ENCODE assay signal across 8 mouse cellular contexts in the genomic region with DNA sequence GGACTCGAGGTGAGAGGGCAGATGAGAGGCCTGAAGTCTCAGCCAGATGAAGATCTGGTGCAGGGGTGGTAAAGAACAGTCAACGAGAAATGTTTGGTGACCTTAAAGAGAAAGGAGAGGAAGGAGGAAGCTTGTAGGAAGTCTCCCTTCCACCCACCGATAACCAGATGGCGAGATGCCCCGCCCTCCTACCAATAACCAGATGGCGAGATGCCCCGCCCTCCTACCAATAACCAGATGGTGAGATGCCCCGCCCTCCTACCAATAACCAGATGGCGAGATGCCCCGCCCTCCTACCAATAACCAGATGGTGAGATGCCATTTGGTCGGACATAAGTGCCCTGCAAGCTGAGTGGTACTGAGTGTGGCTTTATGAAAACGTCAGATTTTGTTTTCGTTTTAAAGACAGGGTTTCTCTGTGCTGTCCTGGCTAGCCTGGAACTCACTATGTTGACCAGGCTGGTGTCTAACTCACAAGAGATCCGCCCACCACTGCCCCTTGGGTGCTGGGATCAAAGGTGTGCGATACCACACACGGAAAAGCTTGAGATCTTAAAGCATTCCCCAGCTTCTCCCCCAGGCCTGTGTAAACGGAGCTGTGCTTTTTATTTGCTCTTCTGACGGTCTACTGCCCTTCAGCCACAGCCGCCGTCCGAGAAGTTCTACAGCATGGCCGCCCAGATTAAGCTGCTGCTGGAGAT. TPM values are rescaled to one million over a fixed set of nuclear protein-coding genes. Genes with fewer than 3 reads are reported as not detected.
A peak's percentile ranks its signal among the peaks of the same experiment; 100 is the strongest.
DNase-seq lines count a peak whose midpoint lies in the region; ATAC-seq lines count a peak whose summit lies in the region.

No protein-coding gene starts in this region.

- no peaks in the 10 kb centered on the region for H3K9me3 ChIP-seq in forebrain, embryonic 11.5 days (ENCODE audit: control insufficient read depth, low read length)
- no peaks in the 10 kb centered on the region for H3K9me3 ChIP-seq in liver, embryonic 12.5 days (replicated peaks)

- peaks cover 15% of the 10 kb centered on the region for H3K36me3 ChIP-seq in forebrain, embryonic 11.5 days (ENCODE audit: control insufficient read depth, insufficient read depth, low read length)
- H3K36me3 ChIP-seq in liver, embryonic 12.5 days: peaks cover 50% of the 10 kb centered on the region

- H3K27ac ChIP-seq in forebrain, embryonic 11.5 days (ENCODE audit: low read depth, low read length): peak overlapping the region; percentile 62; the same call in 1 of the 2 replicates
- peak overlapping the region; percentile 90 for H3K27ac ChIP-seq in liver, embryonic 12.5 days

- H3K4me2 ChIP-seq in forebrain, embryonic 11.5 days (ENCODE audit: low read depth, low read length, severe bottlenecking): no peak overlapping the region
- H3K4me2 ChIP-seq in liver, embryonic 12.5 days: peak overlapping the region; percentile 89

- H3K27me3 ChIP-seq in forebrain, embryonic 11.5 days (ENCODE audit: control insufficient read depth, insufficient read depth, low read length): no peaks in the 10 kb centered on the region; the same call in 1 of the 2 replicates
- H3K27me3 ChIP-seq in liver, embryonic 12.5 days (replicated peaks): peaks cover 11% of the 10 kb centered on the region

- peaks cover 10% of the 10 kb centered on the region; the same call in 1 of the 2 replicates for H3K4me1 ChIP-seq in forebrain, embryonic 11.5 days (replicated peaks; ENCODE audit: control insufficient read depth, insufficient read depth, low read length)
- H3K4me1 ChIP-seq in liver, embryonic 12.5 days: peaks cover 33% of the 10 kb centered on the region

- 73% methylated on average over 22 of the region's 22 CpGs for WGBS in forebrain, embryonic 11.5 days
- 56% methylated on average over 22 of the region's 22 CpGs for WGBS in liver, embryonic 12.5 days (ENCODE audit: insufficient replicate concordance)

- H3K9ac ChIP-seq in forebrain, embryonic 11.5 days (ENCODE audit: low read length): no peak overlapping the region
- H3K9ac ChIP-seq in liver, embryonic 12.5 days: 0 out of 2 replicates have a peak overlapping the region, but pooled peaks have one; percentile 94

- ATAC-seq in forebrain, embryonic 11.5 days (replicated peaks; ENCODE audit: low FRiP score): no peak
- peak; percentile 45; the same call in 1 of the 2 replicates for ATAC-seq in liver, embryonic 12.5 days
- no peak for ATAC-seq in megakaryocyte, adult 5-6 weeks (ENCODE audit: poor library complexity, severe bottlenecking)

- intact Hi-C loops in left cerebral cortex, postnatal 14 days (cut with DNase I): loop anchor here (5.0 kb wide), 1 partner anchor 161 kb away; no protein-coding TSS in a partner anchor

- peak; percentile 68 for DNase-seq in spleen, adult 12 weeks (ENCODE audit: low spot score)
- no peak for DNase-seq in spleen, adult 18-20 months
- DNase-seq in forebrain, embryonic 11.5 days (ENCODE audit: low spot score): peak; percentile 48
- DNase-seq in yolk sac, embryonic 10.5 days (ENCODE audit: low spot score): peak; percentile 60
- no peak for DNase-seq in testis, postnatal 14 days (ENCODE audit: low spot score)
- no peak for DNase-seq in left cerebral cortex, postnatal 14 days (ENCODE audit: low spot score in 2 of 2)

- H3K4me3 ChIP-seq in forebrain, embryonic 11.5 days (ENCODE audit: low read depth, low read length): no peak overlapping the region
- H3K4me3 ChIP-seq in liver, embryonic 12.5 days: peak overlapping the region; percentile 95

RNA-seq across cellular contexts. Expression of a gene that starts 1.5 kb away (rescaled TPM):
- polyA plus RNA-seq in forebrain, embryonic 11.5 days (2014; fragmentation: Nextera tagmentation; extraction: Ambion mirVana): 18.4 and 20.6 TPM in 2 replicates
- polyA plus RNA-seq in liver, embryonic 12.5 days (2016; fragmentation: Nextera tagmentation; extraction: Ambion mirVana): 18.0 and 18.3 TPM in 2 replicates
- total RNA-seq in left cerebral cortex, postnatal 14 days (2021): 10 to 100 TPM; 13.9 to 15.3 TPM
- 11.2 and 13.1 TPM in 2 replicates for total RNA-seq in megakaryocyte, adult 5-6 weeks (2015)
- total RNA-seq in megakaryocyte, adult 5-6 weeks (2017): 11.3 and 11.4 TPM in 2 replicates

RNA-seq across cellular contexts. Expression of a gene that starts 2.4 kb away (rescaled TPM):
- 36.2 and 39.4 TPM in 2 replicates for polyA plus RNA-seq in forebrain, embryonic 11.5 days (2014; fragmentation: Nextera tagmentation; extraction: Ambion mirVana)
- 19.4 and 21.7 TPM in 2 replicates for polyA plus RNA-seq in liver, embryonic 12.5 days (2016; fragmentation: Nextera tagmentation; extraction: Ambion mirVana)
- total RNA-seq in left cerebral cortex, postnatal 14 days (2021): 10 to 100 TPM; 36.8 to 38.7 TPM
- total RNA-seq in megakaryocyte, adult 5-6 weeks (2015): 25.0 and 31.2 TPM in 2 replicates
- 15.3 and 22.4 TPM in 2 replicates for total RNA-seq in megakaryocyte, adult 5-6 weeks (2017)

RNA-seq across cellular contexts. Expression of a gene that starts 32.2 kb away (rescaled TPM):
- 10.5 and 10.7 TPM in 2 replicates for polyA plus RNA-seq in forebrain, embryonic 11.5 days (2014; fragmentation: Nextera tagmentation; extraction: Ambion mirVana)
- polyA plus RNA-seq in liver, embryonic 12.5 days (2016; fragmentation: Nextera tagmentation; extraction: Ambion mirVana): 2.2 and 2.7 TPM in 2 replicates
- 10 to 100 TPM; 35.7 to 36.2 TPM for total RNA-seq in left cerebral cortex, postnatal 14 days (2021)
- 0.18 TPM in 1 of 2 replicates, not detected in the other for total RNA-seq in megakaryocyte, adult 5-6 weeks (2015)
- not detected in 2 replicates for total RNA-seq in megakaryocyte, adult 5-6 weeks (2017)

RNA-seq across cellular contexts. Expression of a gene that starts 32.6 kb away (rescaled TPM):
- polyA plus RNA-seq in forebrain, embryonic 11.5 days (2014; fragmentation: Nextera tagmentation; extraction: Ambion mirVana): 57.4 and 60.3 TPM in 2 replicates
- 56.1 and 58.5 TPM in 2 replicates for polyA plus RNA-seq in liver, embryonic 12.5 days (2016; fragmentation: Nextera tagmentation; extraction: Ambion mirVana)
- total RNA-seq in left cerebral cortex, postnatal 14 days (2021): 10 to 100 TPM; 22.2 to 26.4 TPM
- 15.5 and 16.1 TPM in 2 replicates for total RNA-seq in megakaryocyte, adult 5-6 weeks (2015)
- 11.2 and 19.6 TPM in 2 replicates for total RNA-seq in megakaryocyte, adult 5-6 weeks (2017)

RNA-seq across cellular contexts. Expression of a gene that starts 32.9 kb away (rescaled TPM):
- polyA plus RNA-seq in forebrain, embryonic 11.5 days (2014; fragmentation: Nextera tagmentation; extraction: Ambion mirVana): 26.5 and 27.4 TPM in 2 replicates
- polyA plus RNA-seq in liver, embryonic 12.5 days (2016; fragmentation: Nextera tagmentation; extraction: Ambion mirVana): 14.8 and 16.0 TPM in 2 replicates
- total RNA-seq in left cerebral cortex, postnatal 14 days (2021): 10 to 100 TPM; 12.1 to 12.8 TPM
- 3.2 and 5.4 TPM in 2 replicates for total RNA-seq in megakaryocyte, adult 5-6 weeks (2015)
- 10.3 and 13.1 TPM in 2 replicates for total RNA-seq in megakaryocyte, adult 5-6 weeks (2017)

Comparison
In these comparisons a context has a peak if more than half of its experiments do, and no peak if none do; other contexts are left out.
1. DNase-seq: peak in spleen, adult 12 weeks (single experiment), forebrain, embryonic 11.5 days (single experiment) and yolk sac, embryonic 10.5 days (single experiment); none in spleen, adult 18-20 months (0 of 2), testis, postnatal 14 days (single experiment) and left cerebral cortex, postnatal 14 days (0 of 2).
2. RNA of a gene that starts 32.2 kb away (total RNA-seq): 35.7 to 36.2 TPM in left cerebral cortex, postnatal 14 days; 0.18 TPM in megakaryocyte, adult 5-6 weeks; every median in the first group is over 10 times any median in the second.